Mouse (Mus musculus) urinary bladder, postnatal 25 days (tissue): ENCODE results near the gene 2610528A11Rik.
"Not testable (repeated sequence)": the region's sequence is repeated elsewhere in the genome, so short reads cannot be mapped to it uniquely, and the experiment has no call there.

Experiments used
- DNase-seq: peaks from one replicate; pipeline ENCODE4 v3.0.0; 2022; ENCODE audit warnings: low spot score

The 2610528A11Rik gene

GRCm38 (mm10) chr14:37113922-37114321 is at the start of gene 2610528A11Rik:
TSS of gene 2610528A11Rik (minus strand) at chr14:37114022.
- no peak for DNase-seq

- no peak for DNase-seq
These were observed 49.6 kb upstream of the 2610528A11Rik start for GRCm38 (mm10) chr14:37163277-37163956.

GRCm38 (mm10) chr14:37154391-37154790 is 40.6 kb upstream of the 2610528A11Rik start:
- no peak for DNase-seq

- DNase-seq = no peak
These were observed 25.4 kb upstream of the 2610528A11Rik start for GRCm38 (mm10) chr14:37139051-37139710.

- DNase-seq = not testable (repeated sequence)
These were observed 23.8 kb upstream of the 2610528A11Rik start for GRCm38 (mm10) chr14:37137596-37137995.

- no peak for DNase-seq
These were observed 22.3 kb upstream of the 2610528A11Rik start for GRCm38 (mm10) chr14:37136110-37136509.

GRCm38 (mm10) chr14:37135671-37136070 is 21.8 kb upstream of the 2610528A11Rik start:
- no peak for DNase-seq

GRCm38 (mm10) chr14:37135127-37135593 is 21.3 kb upstream of the 2610528A11Rik start, which contains the start of gene Ghitm:
TSS of gene Ghitm (minus strand) at chr14:37135272.
- peak; percentile 89 for DNase-seq

GRCm38 (mm10) chr14:37134304-37135126 is 20.7 kb upstream of the 2610528A11Rik start:
- DNase-seq = no peak

GRCm38 (mm10) chr14:37127652-37128051 is 13.8 kb upstream of the 2610528A11Rik start:
- DNase-seq = peak; percentile 29

- no peak for DNase-seq
These were observed 5.4 kb upstream of the 2610528A11Rik start for GRCm38 (mm10) chr14:37119233-37119632.

GRCm38 (mm10) chr14:37112931-37113330 is 891 bp downstream of the 2610528A11Rik start:
- no peak for DNase-seq

GRCm38 (mm10) chr14:37111371-37111770 is 2.5 kb downstream of the 2610528A11Rik start:
- no peak for DNase-seq

- no peak for DNase-seq
These were observed 3.4 kb downstream of the 2610528A11Rik start for GRCm38 (mm10) chr14:37110456-37110855.

- no peak for DNase-seq
These were observed 3.8 kb downstream of the 2610528A11Rik start for GRCm38 (mm10) chr14:37109975-37110374.

- DNase-seq = no peak
These were observed 4.4 kb downstream of the 2610528A11Rik start for GRCm38 (mm10) chr14:37109460-37109859.

GRCm38 (mm10) chr14:37105846-37106245 is 8.0 kb downstream of the 2610528A11Rik start:
- DNase-seq = no peak

GRCm38 (mm10) chr14:37104747-37105146 is 9.1 kb downstream of the 2610528A11Rik start:
- DNase-seq = peak; percentile 32

GRCm38 (mm10) chr14:37102484-37102883 is 11.3 kb downstream of the 2610528A11Rik start:
- no peak for DNase-seq

GRCm38 (mm10) chr14:37101531-37101930 is 12.3 kb downstream of the 2610528A11Rik start:
- no peak for DNase-seq

GRCm38 (mm10) chr14:37097956-37098530 is 15.8 kb downstream of the 2610528A11Rik start, which contains the start of gene Cdhr1:
TSS of gene Cdhr1 (minus strand) at chr14:37098347.
- no peak for DNase-seq

- DNase-seq = no peak
These were observed 18.3 kb downstream of the 2610528A11Rik start for GRCm38 (mm10) chr14:37095556-37095955.
